ENCODE assay signal across 19 mouse cellular contexts in the genomic region with DNA sequence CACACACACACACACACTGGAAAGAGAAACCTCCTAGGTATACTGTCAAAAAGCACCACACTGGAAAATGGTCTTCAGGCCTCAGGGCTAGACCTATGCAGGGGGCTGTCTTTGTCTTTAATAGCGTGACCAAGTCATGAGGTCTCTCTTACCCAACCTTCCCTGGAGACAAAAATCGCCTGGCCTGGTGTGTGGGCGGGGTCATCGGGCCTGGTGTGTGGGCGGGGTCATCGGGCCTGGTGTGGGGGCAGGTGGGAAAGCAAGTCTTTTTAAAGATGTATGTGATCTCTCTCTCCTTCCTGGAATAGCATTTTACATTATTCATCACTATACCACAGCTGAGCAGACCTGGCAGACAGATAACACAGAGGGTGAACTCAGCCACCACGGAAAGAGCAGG. TPM values are rescaled to one million over a fixed set of nuclear protein-coding genes. Genes with fewer than 3 reads are reported as not detected.
DNase-seq lines count a peak whose midpoint lies in the region; ATAC-seq and TF ChIP-seq lines count a peak whose summit lies in the region.
"Had no signal": no experiment of that assay in that cellular context is flagged by ENCODE, and none has a peak within 500 bp of the region (broad histone marks: within the 10 kb centered on the region; RNA-seq: fewer than 3 reads in every experiment).

No protein-coding gene starts in this region.

- peaks cover 17% of the 10 kb centered on the region for H3K4me1 ChIP-seq in midbrain, embryonic 12.5 days
- H3K4me1 ChIP-seq in midbrain, embryonic 16.5 days (ENCODE audit: control insufficient read depth, insufficient read depth, low read length), result 0 out of 2 replicates have a peak, but pooled peaks cover 2% of the 10 kb centered on the region

- no peak overlapping the region for H3K9ac ChIP-seq in midbrain, embryonic 12.5 days (replicated peaks)
- H3K9ac ChIP-seq in midbrain, embryonic 16.5 days (ENCODE audit: low read depth, low read length), result no peak overlapping the region
- H3K9ac ChIP-seq: embryonic facial prominence, embryonic 13.5 days; forebrain, postnatal 0 days; lung, embryonic 15.5 days; neural tube, embryonic 12.5 days had no signal

- TF ChIP-seq CTCF in left cerebral cortex, adult 2 months (IDR thresholded peaks at IDR 0.05), result no peak

- no peak overlapping the region for H3K4me2 ChIP-seq in midbrain, embryonic 12.5 days (replicated peaks)
- no peak overlapping the region for H3K4me2 ChIP-seq in midbrain, embryonic 16.5 days (ENCODE audit: low read length)
- H3K4me2 ChIP-seq: embryonic facial prominence, embryonic 13.5 days; lung, embryonic 15.5 days; midbrain, embryonic 11.5 days; neural tube, embryonic 12.5 days had no signal

- H3K4me3 ChIP-seq in midbrain, embryonic 12.5 days, result no peak overlapping the region
- no peak overlapping the region for H3K4me3 ChIP-seq in midbrain, embryonic 16.5 days (ENCODE audit: low read depth, low read length)
- no peak overlapping the region for H3K4me3 ChIP-seq in left cerebral cortex, adult 2 months
- H3K4me3 ChIP-seq: embryonic facial prominence, embryonic 13.5 days; lung, embryonic 15.5 days; neural tube, embryonic 12.5 days had no signal

- 0 out of 2 replicates have a peak overlapping the region, but pooled peaks have one; percentile 15 for H3K27ac ChIP-seq in midbrain, embryonic 12.5 days (replicated peaks)
- no peak overlapping the region for H3K27ac ChIP-seq in midbrain, embryonic 16.5 days (ENCODE audit: low read length)
- no peak overlapping the region for H3K27ac ChIP-seq in left cerebral cortex, adult 2 months
- H3K27ac ChIP-seq: embryonic facial prominence, embryonic 13.5 days; lung, embryonic 15.5 days; neural tube, embryonic 12.5 days had no signal

- H3K9me3 ChIP-seq in midbrain, embryonic 12.5 days, result no peaks in the 10 kb centered on the region
- no peaks in the 10 kb centered on the region for H3K9me3 ChIP-seq in midbrain, embryonic 16.5 days (replicated peaks; ENCODE audit: control insufficient read depth, low read length, poor library complexity, severe bottlenecking)
- H3K9me3 ChIP-seq: embryonic facial prominence, embryonic 13.5 days; lung, embryonic 15.5 days; neural tube, embryonic 12.5 days had no signal

- ATAC-seq in midbrain, embryonic 12.5 days (ENCODE audit: low FRiP score, low read depth), result peak; percentile 19; the same call in 1 of the 2 replicates
- no peak for ATAC-seq in midbrain, embryonic 16.5 days
- 0 out of 2 replicates have a peak, but pooled peaks have one; percentile 9 for ATAC-seq in common myeloid progenitor, adult 5-6 weeks (replicated peaks; ENCODE audit: low read depth, poor library complexity, severe bottlenecking)
- ATAC-seq: forebrain, postnatal 0 days had no signal

- intact Hi-C loops in left cerebral cortex, adult 2 months (cut with DNase I), result loop anchor here (5.0 kb wide), 1 partner anchor 55 kb away; no protein-coding TSS in a partner anchor
- intact Hi-C loops in gastrocnemius, postnatal 14 days (cut with DNase I; ENCODE audit: low total_unique reads), result no loop called here

- no peaks in the 10 kb centered on the region for H3K36me3 ChIP-seq in midbrain, embryonic 12.5 days
- no peaks in the 10 kb centered on the region for H3K36me3 ChIP-seq in midbrain, embryonic 16.5 days (ENCODE audit: control insufficient read depth, insufficient read depth, low read length)
- H3K36me3 ChIP-seq: embryonic facial prominence, embryonic 13.5 days; lung, embryonic 15.5 days; neural tube, embryonic 12.5 days had no signal

- H3K27me3 ChIP-seq in midbrain, embryonic 12.5 days, result peaks cover 53% of the 10 kb centered on the region
- H3K27me3 ChIP-seq in midbrain, embryonic 16.5 days (ENCODE audit: control insufficient read depth, insufficient read depth, low read depth, low read length), result no peaks in the 10 kb centered on the region; the same call in none of the 2 replicates

- peak; percentile 83 for DNase-seq in heart, adult 11 months
- no peak for DNase-seq in heart, adult 9 months (ENCODE audit: low spot score in 2 of 2)
- DNase-seq in left cerebral cortex, adult 2 months (ENCODE audit: extremely low spot score in 1 of 2, low spot score in 2 of 2), result no peak
- DNase-seq in spleen, postnatal 4 days (ENCODE audit: low spot score in 2 of 2), result no peak
- no peak for DNase-seq in gastrocnemius, postnatal 14 days
- DNase-seq: cerebellum, adult 9-10 months; forebrain, postnatal 0 days; heart, postnatal 36 days; kidney, adult 11 months; kidney, postnatal 14 days; right cerebral cortex, postnatal 25 days; thymus, adult 2 months had no signal

- 26% methylated on average over 7 of the region's 7 CpGs for WGBS in midbrain, embryonic 12.5 days
- WGBS in midbrain, embryonic 16.5 days, result 31% methylated on average over 7 of the region's 7 CpGs

RNA-seq across cellular contexts. Expression of a gene that starts 25.2 kb away (rescaled TPM):
- 65.9 and 71.9 TPM in 2 replicates for polyA plus RNA-seq in midbrain, embryonic 12.5 days (2016; fragmentation: Nextera tagmentation; extraction: Ambion mirVana)
- 27.4 and 29.7 TPM in 2 replicates for polyA plus RNA-seq in midbrain, embryonic 16.5 days (2015; fragmentation: Nextera tagmentation; extraction: Ambion mirVana)
- total RNA-seq in common myeloid progenitor, adult 5-6 weeks (2017), result 42.9 and 67.2 TPM in 2 replicates
- total RNA-seq in left cerebral cortex, adult 2 months (2021), result 10 to 100 TPM; 69.2 to 71.5 TPM
- total RNA-seq in gastrocnemius, postnatal 14 days (2021), result 10 to 100 TPM; 12.5 to 14.2 TPM
